Mouse (Mus musculus) activated CD4-positive, CD25-positive, alpha-beta regulatory T cell, adult 9 weeks (primary cell): Measurements from ENCODE around the gene Rhot2. TPM values are rescaled to one million over a fixed set of nuclear protein-coding genes. Genes with fewer than 3 reads are reported as not detected.

Experiments
- polyA plus RNA-seq: library from polyadenylated mRNA; unstranded; fragments of 100-300 nt; shearing (Covaris generic); gene quantifications from one replicate; pipeline ENCODE4 v1.2.1, GENCODE M21; 2017

Rhot2 gene
- 50.2 TPM for polyA plus RNA-seq

GRCm38 (mm10) chr17:25844396-25844901, at the start of gene Rhot2:
Gene Rhot2, minus strand, starts transcription at chr17:25844851.

GRCm38 (mm10) chr17:25880196-25880910, 35.7 kb upstream of the Rhot2 start, which contains the start of gene Wfikkn1:
Gene Wfikkn1, minus strand, starts transcription at chr17:25880858.

GRCm38 (mm10) chr17:25874721-25875170, 30.1 kb upstream of the Rhot2 start, which contains the start of gene Mettl26:
Gene Mettl26, plus strand, starts transcription at chr17:25875074.

GRCm38 (mm10) chr17:25868601-25869191, 24.0 kb upstream of the Rhot2 start, which contains the start of gene Mcrip2:
Gene Mcrip2, minus strand, starts transcription at chr17:25868764.

GRCm38 (mm10) chr17:25860832-25861703, 16.4 kb upstream of the Rhot2 start, which contains the start of gene Wdr90:
Gene Wdr90, minus strand, starts transcription at chr17:25861501.

GRCm38 (mm10) chr17:25841117-25841880, 3.4 kb downstream of the Rhot2 start, which contains the start of gene Gm20683:
Gene Gm20683, minus strand, starts transcription at chr17:25841763.

GRCm38 (mm10) chr17:25837076-25837410, 7.6 kb downstream of the Rhot2 start, which contains the start of gene Rhbdl1:
Gene Rhbdl1, minus strand, starts transcription at chr17:25837295.

GRCm38 (mm10) chr17:25833291-25833663, 11.4 kb downstream of the Rhot2 start, which contains the start of gene Stub1:
Gene Stub1, minus strand, starts transcription at chr17:25833404.

GRCm38 (mm10) chr17:25828712-25829557, 15.7 kb downstream of the Rhot2 start, which contains the start of gene Jmjd8:
Gene Jmjd8, plus strand, starts transcription at chr17:25828867.

GRCm38 (mm10) chr17:25823452-25823851, 21.2 kb downstream of the Rhot2 start, which contains the start of gene Wdr24:
Gene Wdr24, plus strand, starts transcription at chr17:25823627.

GRCm38 (mm10) chr17:25808789-25809605, 35.7 kb downstream of the Rhot2 start, which contains the start of gene Fbxl16:
Gene Fbxl16, plus strand, starts transcription at chr17:25809085.

GRCm38 (mm10) chr17:25796951-25797369, 47.7 kb downstream of the Rhot2 start, which contains the start of gene Metrn:
Gene Metrn, minus strand, starts transcription at chr17:25797136.

GRCm38 (mm10) chr17:25795609-25796092, 49.0 kb downstream of the Rhot2 start, which contains the start of gene AC134908.4:
Gene AC134908.4, minus strand, starts transcription at chr17:25795659.

GRCm38 (mm10) chr17:25792615-25793014, 52.0 kb downstream of the Rhot2 start, which contains the start of gene Fam173a:
Gene Fam173a, minus strand, starts transcription at chr17:25792901.

Other genes with a start within 250 kb of the Rhot2 start
- gene Gng13, start 127.7 kb downstream of the Rhot2 start, polyA plus RNA-seq: not detected
- gene Chtf18, start 117.4 kb downstream of the Rhot2 start, polyA plus RNA-seq: 6.7 TPM
- 19.7 TPM for gene Rpusd1, start 117.2 kb downstream of the Rhot2 start, polyA plus RNA-seq
- 0.17 TPM for gene Mslnl, start 108.8 kb downstream of the Rhot2 start, polyA plus RNA-seq
- gene Msln, start 90.5 kb downstream of the Rhot2 start, polyA plus RNA-seq: not detected
- gene Narfl, start 71.1 kb downstream of the Rhot2 start, polyA plus RNA-seq: 28.0 TPM
- 38.4 TPM for gene Haghl, start 59.2 kb downstream of the Rhot2 start, polyA plus RNA-seq
- 0.83 TPM for gene Ccdc78, start 58.3 kb downstream of the Rhot2 start, polyA plus RNA-seq
- gene Fam173a, start 52.0 kb downstream of the Rhot2 start, polyA plus RNA-seq: 245 TPM
- not detected for gene AC134908.4, start 49.2 kb downstream of the Rhot2 start, polyA plus RNA-seq
- gene Metrn, start 47.7 kb downstream of the Rhot2 start, polyA plus RNA-seq: 9.6 TPM
- not detected for gene Fbxl16, start 35.8 kb downstream of the Rhot2 start, polyA plus RNA-seq
- gene Wdr24, start 21.2 kb downstream of the Rhot2 start, polyA plus RNA-seq: 45.9 TPM
- 42.2 TPM for gene Jmjd8, start 16.0 kb downstream of the Rhot2 start, polyA plus RNA-seq
- gene Stub1, start 11.4 kb downstream of the Rhot2 start, polyA plus RNA-seq: 91.2 TPM
- gene Rhbdl1, start 7.6 kb downstream of the Rhot2 start, polyA plus RNA-seq: 0.57 TPM
- gene Gm20683, start 3.1 kb downstream of the Rhot2 start, polyA plus RNA-seq: 0.75 TPM
- gene Wdr90, start 16.6 kb upstream of the Rhot2 start, polyA plus RNA-seq: 7.3 TPM
- gene Mcrip2, start 23.9 kb upstream of the Rhot2 start, polyA plus RNA-seq: 5.7 TPM
- 95.5 TPM for gene Mettl26, start 30.2 kb upstream of the Rhot2 start, polyA plus RNA-seq
- gene Wfikkn1, start 36.0 kb upstream of the Rhot2 start, polyA plus RNA-seq: 1.0 TPM
- 5.1 TPM for gene Rab40c, start 74.9 kb upstream of the Rhot2 start, polyA plus RNA-seq
- gene Pigq, start 100.1 kb upstream of the Rhot2 start, polyA plus RNA-seq: 71.1 TPM
- not detected for gene Nhlrc4, start 100.1 kb upstream of the Rhot2 start, polyA plus RNA-seq
- not detected for gene A930017K11Rik, start 107.7 kb upstream of the Rhot2 start, polyA plus RNA-seq
- gene Capn15, start 140.9 kb upstream of the Rhot2 start, polyA plus RNA-seq: 22.0 TPM
- gene Rab11fip3, start 224.7 kb upstream of the Rhot2 start, polyA plus RNA-seq: 2.0 TPM
- gene Decr2, start 245.5 kb upstream of the Rhot2 start, polyA plus RNA-seq: 37.5 TPM